ENCODE assay signal across 8 mouse cellular contexts in genomic region chr3:51652701-51653100, GRCm38 (mm10). TPM values are rescaled to one million over a fixed set of nuclear protein-coding genes. Genes with fewer than 3 reads are reported as not detected.
DNase-seq lines count a peak whose midpoint lies in the region; ATAC-seq lines count a peak whose summit lies in the region.

No protein-coding gene starts in this region.

- peak overlapping the region; percentile 37 for H3K4me2 ChIP-seq in intestine, embryonic 14.5 days (ENCODE audit: low read length)
- peak overlapping the region; percentile 68 for H3K4me2 ChIP-seq in liver, embryonic 16.5 days (ENCODE audit: low read depth, low read length)
- H3K4me2 ChIP-seq in neural tube, embryonic 13.5 days: peak overlapping the region; percentile 45

- no peaks in the 10 kb centered on the region for H3K36me3 ChIP-seq in intestine, embryonic 14.5 days (ENCODE audit: control insufficient read depth, insufficient read depth, low read length)
- H3K36me3 ChIP-seq in liver, embryonic 16.5 days (ENCODE audit: control insufficient read depth, insufficient read depth): no peaks in the 10 kb centered on the region
- H3K36me3 ChIP-seq in neural tube, embryonic 13.5 days: no peaks in the 10 kb centered on the region

- no peaks in the 10 kb centered on the region for H3K27me3 ChIP-seq in intestine, embryonic 14.5 days (replicated peaks; ENCODE audit: control insufficient read depth, insufficient read depth, low read length)
- H3K27me3 ChIP-seq in liver, embryonic 16.5 days (ENCODE audit: control insufficient read depth, insufficient read depth, low read depth, low read length): 0 out of 2 replicates have a peak, but pooled peaks cover 3% of the 10 kb centered on the region
- H3K27me3 ChIP-seq in neural tube, embryonic 13.5 days: no peaks in the 10 kb centered on the region

- H3K4me1 ChIP-seq in intestine, embryonic 14.5 days (replicated peaks; ENCODE audit: control insufficient read depth, insufficient read depth, low read length): peaks cover 12% of the 10 kb centered on the region; the same call in 1 of the 2 replicates
- peaks cover 9% of the 10 kb centered on the region for H3K4me1 ChIP-seq in liver, embryonic 16.5 days (ENCODE audit: control insufficient read depth, low read depth, low read length)
- H3K4me1 ChIP-seq in neural tube, embryonic 13.5 days (replicated peaks): peaks cover 19% of the 10 kb centered on the region

- H3K9me3 ChIP-seq in intestine, embryonic 14.5 days (ENCODE audit: control insufficient read depth, low read length): no peaks in the 10 kb centered on the region
- no peaks in the 10 kb centered on the region for H3K9me3 ChIP-seq in liver, embryonic 16.5 days (replicated peaks; ENCODE audit: control insufficient read depth, low read length)
- no peaks in the 10 kb centered on the region for H3K9me3 ChIP-seq in neural tube, embryonic 13.5 days

- peak overlapping the region; percentile 59 for H3K27ac ChIP-seq in intestine, embryonic 14.5 days (ENCODE audit: low read depth)
- peak overlapping the region; percentile 55 for H3K27ac ChIP-seq in liver, embryonic 16.5 days (ENCODE audit: low read length)
- H3K27ac ChIP-seq in neural tube, embryonic 13.5 days (replicated peaks): peak overlapping the region; percentile 13; the same call in 1 of the 2 replicates

- peak overlapping the region; percentile 21; the same call in 1 of the 2 replicates for H3K9ac ChIP-seq in intestine, embryonic 14.5 days (ENCODE audit: low read length)
- peak overlapping the region; percentile 33; the same call in 1 of the 2 replicates for H3K9ac ChIP-seq in liver, embryonic 16.5 days (ENCODE audit: low read depth, low read length)
- H3K9ac ChIP-seq in neural tube, embryonic 13.5 days: peak overlapping the region; percentile 26; the same call in 1 of the 2 replicates

- peak; percentile 65 for ATAC-seq in granulocyte monocyte progenitor cell, adult 5-6 weeks (replicated peaks; ENCODE audit: poor library complexity, severe bottlenecking)
- 0 out of 2 replicates have a peak, but pooled peaks have one; percentile 35 for ATAC-seq in intestine, embryonic 14.5 days (replicated peaks; ENCODE audit: low FRiP score, low TSS enrichment, low read depth)
- ATAC-seq in liver, embryonic 16.5 days (ENCODE audit: low read depth): peak; percentile 68
- ATAC-seq in neural tube, embryonic 13.5 days (ENCODE audit: low read depth): no peak

- WGBS in intestine, embryonic 14.5 days: under 1% methylated on average over 8 of the region's 9 CpGs
- WGBS in liver, embryonic 16.5 days (ENCODE audit: insufficient replicate concordance): 2% methylated on average over 9 of the region's 9 CpGs
- WGBS in neural tube, embryonic 13.5 days: 1% methylated on average over 9 of the region's 9 CpGs

- H3K4me3 ChIP-seq in intestine, embryonic 14.5 days (ENCODE audit: low read depth, low read length): peak overlapping the region; percentile 1; the same call in 1 of the 2 replicates
- H3K4me3 ChIP-seq in liver, embryonic 16.5 days (ENCODE audit: low read depth, low read length): peak overlapping the region; percentile 34
- H3K4me3 ChIP-seq in neural tube, embryonic 13.5 days: peak overlapping the region; percentile 8; the same call in 1 of the 2 replicates

- peak; percentile 28 for DNase-seq in layer of hippocampus, adult 9-11 months
- DNase-seq in layer of hippocampus, adult 11-12 months (ENCODE audit: low spot score): no peak
- DNase-seq in cerebellum, postnatal 25 days: peak; percentile 29 to 39
- peak; percentile 77 for DNase-seq in intestine, embryonic 14.5 days (ENCODE audit: low spot score)
- DNase-seq in left cerebral cortex, adult 18-20 months (ENCODE audit: low spot score in 2 of 2): no peak

RNA-seq across cellular contexts. Expression of gene Mgst2, which starts 7.5 kb away (rescaled TPM):
- 119 and 127 TPM in 2 replicates for total RNA-seq in granulocyte monocyte progenitor cell, adult 5-6 weeks (2014; fragmentation: Nextera tagmentation)
- 38.6 and 72.3 TPM in 2 replicates for total RNA-seq in granulocyte monocyte progenitor cell, adult 5-6 weeks (2017)
- 13.8 and 15.5 TPM in 2 replicates for polyA plus RNA-seq in intestine, embryonic 14.5 days (2014; fragmentation: Nextera tagmentation; extraction: Ambion mirVana)
- 27.6 and 28.4 TPM in 2 replicates for polyA plus RNA-seq in liver, embryonic 16.5 days (2015; fragmentation: Nextera tagmentation; extraction: Ambion mirVana)
- 1.3 and 3.6 TPM in 2 replicates for polyA plus RNA-seq in neural tube, embryonic 13.5 days (2015; fragmentation: Nextera tagmentation; extraction: Ambion mirVana)
- not detected for total RNA-seq in left cerebral cortex, adult 18-20 months (2021)

Comparison
In these comparisons a context has a peak if more than half of its experiments do, and no peak if none do; other contexts are left out.
1. DNase-seq: peak in layer of hippocampus, adult 9-11 months (single experiment), cerebellum, postnatal 25 days (2 of 2) and intestine, embryonic 14.5 days (single experiment); none in layer of hippocampus, adult 11-12 months (single experiment) and left cerebral cortex, adult 18-20 months (0 of 2).
2. Peak in every context shown above with its lines, with median percentiles within 50 percentile points of each other: H3K27ac ChIP-seq, H3K4me2 ChIP-seq, H3K4me3 ChIP-seq and H3K9ac ChIP-seq.